Mouse (Mus musculus) MEL (cell line): Measurements from ENCODE around the gene Tmem87b.

Source experiments
- CTCF ChIP-seq, 3 experiments: IDR thresholded peaks in 2 of 3; conservative IDR thresholded peaks in 1 of 3; 2 replicates each; pipeline ENCODE4 v1.5.1; 2011 to 2012; ENCODE audit warnings: low read length in 3 of 3, low read depth in 2 of 3, mild to moderate bottlenecking in 2 of 3, improper control_type of control experiment in 1 of 3, inconsistent platforms in 1 of 3, mixed read lengths in 1 of 3, moderate library complexity in 1 of 3; ENCODE audit not compliant: control insufficient read depth in 1 of 3, insufficient read depth in 1 of 3, poor library complexity in 1 of 3, severe bottlenecking in 1 of 3
- E2F4 ChIP-seq: IDR thresholded peaks from 2 replicates; pipeline ENCODE4 v1.6.1; 2011; ENCODE audit warnings: low read depth, low read length, improper control_type of control experiment, borderline replicate concordance
- GABPA ChIP-seq: IDR thresholded peaks from 2 replicates; pipeline ENCODE4 v1.6.1; 2012; ENCODE audit warnings: low read depth, mild to moderate bottlenecking, inconsistent platforms, low read length, improper control_type of control experiment, moderate library complexity
- MAX ChIP-seq: IDR thresholded peaks from 2 replicates; pipeline ENCODE4 v1.6.1; 2011; ENCODE audit warnings: low read length, improper control_type of control experiment
- MAZ ChIP-seq: IDR thresholded peaks from 2 replicates; pipeline ENCODE4 v1.6.1; 2012; ENCODE audit warnings: low read depth, mild to moderate bottlenecking, inconsistent platforms, low read length, improper control_type of control experiment
- MYB ChIP-seq: IDR thresholded peaks from 2 replicates; pipeline ENCODE4 v1.6.1; 2011; ENCODE audit warnings: mild to moderate bottlenecking, low read depth, low read length, improper control_type of control experiment
- NELFE ChIP-seq: IDR thresholded peaks from 2 replicates; pipeline ENCODE4 v1.6.1; 2011; ENCODE audit warnings: low read depth, low read length, improper control_type of control experiment
- POLR2A ChIP-seq, 2 experiments: IDR thresholded peaks; 2 replicates each; pipeline ENCODE4 v1.6.1; 2011 to 2012; ENCODE audit warnings: low read length in 2 of 2, mild to moderate bottlenecking in 2 of 2, control low read depth in 1 of 2, improper control_type of control experiment in 1 of 2, low read depth in 1 of 2, moderate library complexity in 1 of 2; ENCODE audit not compliant: control insufficient read depth in 1 of 2, insufficient read depth in 1 of 2, poor library complexity in 1 of 2
- POLR2AphosphoS2 ChIP-seq: IDR thresholded peaks from 2 replicates; pipeline ENCODE4 v1.6.1; 2011; ENCODE audit warnings: low read length, improper control_type of control experiment
- RAD21 ChIP-seq: IDR thresholded peaks from 2 replicates; pipeline ENCODE4 v1.6.1; 2011; ENCODE audit warnings: mild to moderate bottlenecking, low read depth, low read length, improper control_type of control experiment
- SMC3 ChIP-seq: IDR thresholded peaks from 2 replicates; pipeline ENCODE4 v1.6.1; 2011; ENCODE audit warnings: low read depth, low read length, improper control_type of control experiment
- TAL1 ChIP-seq: IDR thresholded peaks from 2 replicates; pipeline ENCODE4 v1.6.1; 2012; ENCODE audit warnings: mild to moderate bottlenecking, inconsistent platforms, low read length, moderate library complexity, mixed read lengths
- ZKSCAN1 ChIP-seq: IDR thresholded peaks from 2 replicates; pipeline ENCODE4 v1.6.1; 2012; ENCODE audit warnings: low read depth, mild to moderate bottlenecking, inconsistent platforms, low read length, improper control_type of control experiment, moderate library complexity

- TF ChIP-seq MAX (no peak), GABPA (no peak), POLR2A (IDR thresholded peaks at IDR 0.05; ENCODE audit: control insufficient read depth in 1 of 2, insufficient read depth in 1 of 2, low read depth in 1 of 2, low read length in 2 of 2, poor library complexity in 1 of 2) (no peak), POLR2AphosphoS2 (no peak), CTCF (IDR thresholded peaks at IDR 0.05 in 2 of 3, conservative IDR thresholded peaks at IDR 0.05 in 1 of 3; ENCODE audit: control insufficient read depth in 1 of 3, insufficient read depth in 1 of 3, low read depth in 2 of 3, low read length in 3 of 3, poor library complexity in 1 of 3, severe bottlenecking in 1 of 3) (no peak), MYB (no peak), E2F4 (no peak), TAL1 (no peak), SMC3 (no peak), NELFE (no peak), RAD21 (no peak), ZKSCAN1 (no peak), MAZ (no peak)
Measured at GRCm38 (mm10) chr2:128863777-128864331, 45.9 kb downstream of the Tmem87b start.
